ENCODE assay signal across 8 mouse cellular contexts in genomic region chr5:31081386-31081785, GRCm38 (mm10). TPM values are rescaled to one million over a fixed set of nuclear protein-coding genes. Genes with fewer than 3 reads are reported as not detected.
DNase-seq lines count a peak whose midpoint lies in the region; ATAC-seq and TF ChIP-seq lines count a peak whose summit lies in the region.

No protein-coding gene starts in this region.

- no peak overlapping the region for H3K9ac ChIP-seq in forebrain, embryonic 12.5 days
- no peak overlapping the region for H3K9ac ChIP-seq in midbrain, embryonic 15.5 days

- no peak overlapping the region for H3K4me3 ChIP-seq in forebrain, embryonic 10.5 days
- no peak overlapping the region for H3K4me3 ChIP-seq in forebrain, embryonic 12.5 days (replicated peaks)
- no peak overlapping the region for H3K4me3 ChIP-seq in midbrain, embryonic 10.5 days
- H3K4me3 ChIP-seq in midbrain, embryonic 15.5 days: no peak overlapping the region
- no peak overlapping the region for H3K4me3 ChIP-seq in bone marrow macrophage, adult 2 months (ENCODE audit: insufficient read depth, low read length)
- no peak overlapping the region for H3K4me3 ChIP-seq in limb, embryonic 10.5 days

- peaks cover 32% of the 10 kb centered on the region for H3K36me3 ChIP-seq in forebrain, embryonic 10.5 days (replicated peaks)
- H3K36me3 ChIP-seq in forebrain, embryonic 12.5 days (replicated peaks): peaks cover 27% of the 10 kb centered on the region
- H3K36me3 ChIP-seq in midbrain, embryonic 10.5 days: peaks cover 36% of the 10 kb centered on the region
- peaks cover 7% of the 10 kb centered on the region; the same call in 1 of the 2 replicates for H3K36me3 ChIP-seq in midbrain, embryonic 15.5 days (replicated peaks)
- peaks cover 35% of the 10 kb centered on the region for H3K36me3 ChIP-seq in limb, embryonic 10.5 days

- H3K4me1 ChIP-seq in forebrain, embryonic 10.5 days: peaks cover 26% of the 10 kb centered on the region
- peaks cover 12% of the 10 kb centered on the region for H3K4me1 ChIP-seq in forebrain, embryonic 12.5 days
- peaks cover 30% of the 10 kb centered on the region for H3K4me1 ChIP-seq in midbrain, embryonic 10.5 days
- H3K4me1 ChIP-seq in midbrain, embryonic 15.5 days: peaks cover 12% of the 10 kb centered on the region
- H3K4me1 ChIP-seq in bone marrow macrophage, adult 2 months (ENCODE audit: control insufficient read depth, insufficient read depth, low read length): peaks cover 1% of the 10 kb centered on the region; the same call in 1 of the 2 replicates
- peaks cover 16% of the 10 kb centered on the region for H3K4me1 ChIP-seq in limb, embryonic 10.5 days

- TF ChIP-seq CTCF in bone marrow macrophage, adult 2 months (IDR thresholded peaks at IDR 0.05; ENCODE audit: low read depth, low read length): peak; percentile 57; the same call in 1 of the 2 replicates

- peaks cover 19% of the 10 kb centered on the region for H3K27me3 ChIP-seq in forebrain, embryonic 10.5 days (ENCODE audit: poor library complexity, severe bottlenecking)
- peaks cover 17% of the 10 kb centered on the region; the same call in 1 of the 2 replicates for H3K27me3 ChIP-seq in forebrain, embryonic 12.5 days
- H3K27me3 ChIP-seq in midbrain, embryonic 10.5 days (ENCODE audit: low read depth, poor library complexity, severe bottlenecking): peaks cover 16% of the 10 kb centered on the region
- no peaks in the 10 kb centered on the region for H3K27me3 ChIP-seq in midbrain, embryonic 15.5 days (replicated peaks)
- peaks cover 29% of the 10 kb centered on the region for H3K27me3 ChIP-seq in limb, embryonic 10.5 days (ENCODE audit: low read depth, poor library complexity, severe bottlenecking)

- H3K9me3 ChIP-seq in forebrain, embryonic 10.5 days: no peaks in the 10 kb centered on the region
- no peaks in the 10 kb centered on the region for H3K9me3 ChIP-seq in forebrain, embryonic 12.5 days
- H3K9me3 ChIP-seq in midbrain, embryonic 10.5 days (replicated peaks): no peaks in the 10 kb centered on the region
- H3K9me3 ChIP-seq in midbrain, embryonic 15.5 days: no peaks in the 10 kb centered on the region
- H3K9me3 ChIP-seq in limb, embryonic 10.5 days (replicated peaks): no peaks in the 10 kb centered on the region

- DNase-seq in forebrain, embryonic 10.5 days (ENCODE audit: extremely low spot score, low spot score): peak; percentile 50
- peak; percentile 60 for DNase-seq in midbrain, embryonic 10.5 days (ENCODE audit: low spot score)
- peak; percentile 57 for DNase-seq in limb, embryonic 10.5 days (ENCODE audit: low spot score)
- peak; percentile 24 for DNase-seq in spleen, adult 12 weeks (ENCODE audit: low spot score)
- no peak for DNase-seq in layer of hippocampus, adult 11-12 months (ENCODE audit: low spot score)

- no peak overlapping the region for H3K4me2 ChIP-seq in forebrain, embryonic 12.5 days
- H3K4me2 ChIP-seq in midbrain, embryonic 15.5 days: no peak overlapping the region

- no peak for TF ChIP-seq POLR2A in bone marrow macrophage, adult 2 months (IDR thresholded peaks at IDR 0.05; ENCODE audit: borderline replicate concordance, low read depth, low read length)

- 70% methylated on average over 3 of the region's 3 CpGs for WGBS in forebrain, embryonic 10.5 days
- WGBS in forebrain, embryonic 12.5 days: 71% methylated on average over 3 of the region's 3 CpGs
- 70% methylated on average over 3 of the region's 3 CpGs for WGBS in midbrain, embryonic 10.5 days
- 77% methylated on average over 3 of the region's 3 CpGs for WGBS in midbrain, embryonic 15.5 days
- 74% methylated on average over 3 of the region's 3 CpGs for WGBS in limb, embryonic 10.5 days

- no peak overlapping the region for H3K27ac ChIP-seq in forebrain, embryonic 10.5 days
- H3K27ac ChIP-seq in forebrain, embryonic 12.5 days: no peak overlapping the region
- H3K27ac ChIP-seq in midbrain, embryonic 10.5 days (replicated peaks): no peak overlapping the region
- no peak overlapping the region for H3K27ac ChIP-seq in midbrain, embryonic 15.5 days
- no peak overlapping the region for H3K27ac ChIP-seq in bone marrow macrophage, adult 2 months (ENCODE audit: insufficient read depth, low read depth, low read length)
- no peak overlapping the region for H3K27ac ChIP-seq in limb, embryonic 10.5 days

- ATAC-seq in forebrain, embryonic 12.5 days (ENCODE audit: low FRiP score): no peak
- no peak for ATAC-seq in midbrain, embryonic 15.5 days (replicated peaks)

RNA-seq across cellular contexts. Expression of gene Dnajc5g, which starts 24.7 kb away (rescaled TPM):
- polyA plus RNA-seq in forebrain, embryonic 10.5 days (2016; fragmentation: Nextera tagmentation; extraction: Ambion mirVana): not detected in 2 replicates
- not detected in 2 replicates for polyA plus RNA-seq in forebrain, embryonic 12.5 days (2016; fragmentation: Nextera tagmentation; extraction: Ambion mirVana)
- polyA plus RNA-seq in midbrain, embryonic 10.5 days (2016; fragmentation: Nextera tagmentation; extraction: Ambion mirVana): not detected in 2 replicates
- not detected in 2 replicates for polyA plus RNA-seq in midbrain, embryonic 15.5 days (2015; fragmentation: Nextera tagmentation; extraction: Ambion mirVana)
- not detected in 2 replicates for polyA plus RNA-seq in bone marrow macrophage, adult 2 months (2012; ENCODE audit: insufficient read depth, insufficient read length, missing spikeins)
- polyA plus RNA-seq in limb, embryonic 10.5 days (2016; fragmentation: Nextera tagmentation; extraction: Ambion mirVana): not detected in 2 replicates

RNA-seq across cellular contexts. Expression of gene Slc30a3, which starts 26.7 kb away (rescaled TPM):
- 0.32 and 0.39 TPM in 2 replicates for polyA plus RNA-seq in forebrain, embryonic 10.5 days (2016; fragmentation: Nextera tagmentation; extraction: Ambion mirVana)
- 2.3 and 2.9 TPM in 2 replicates for polyA plus RNA-seq in forebrain, embryonic 12.5 days (2016; fragmentation: Nextera tagmentation; extraction: Ambion mirVana)
- polyA plus RNA-seq in midbrain, embryonic 10.5 days (2016; fragmentation: Nextera tagmentation; extraction: Ambion mirVana): 1.5 and 7.1 TPM in 2 replicates
- 20.4 and 21.5 TPM in 2 replicates for polyA plus RNA-seq in midbrain, embryonic 15.5 days (2015; fragmentation: Nextera tagmentation; extraction: Ambion mirVana)
- polyA plus RNA-seq in bone marrow macrophage, adult 2 months (2012; ENCODE audit: insufficient read depth, insufficient read length, missing spikeins): not detected in 2 replicates
- 0.24 and 0.26 TPM in 2 replicates for polyA plus RNA-seq in limb, embryonic 10.5 days (2016; fragmentation: Nextera tagmentation; extraction: Ambion mirVana)

RNA-seq across cellular contexts. Expression of gene Cad, which starts 26.8 kb away (rescaled TPM):
- polyA plus RNA-seq in forebrain, embryonic 10.5 days (2016; fragmentation: Nextera tagmentation; extraction: Ambion mirVana): 76.4 and 79.3 TPM in 2 replicates
- polyA plus RNA-seq in forebrain, embryonic 12.5 days (2016; fragmentation: Nextera tagmentation; extraction: Ambion mirVana): 45.4 and 54.1 TPM in 2 replicates
- polyA plus RNA-seq in midbrain, embryonic 10.5 days (2016; fragmentation: Nextera tagmentation; extraction: Ambion mirVana): 52.4 and 53.3 TPM in 2 replicates
- polyA plus RNA-seq in midbrain, embryonic 15.5 days (2015; fragmentation: Nextera tagmentation; extraction: Ambion mirVana): 14.9 and 16.2 TPM in 2 replicates
- 4.2 and 4.6 TPM in 2 replicates for polyA plus RNA-seq in bone marrow macrophage, adult 2 months (2012; ENCODE audit: insufficient read depth, insufficient read length, missing spikeins)
- polyA plus RNA-seq in limb, embryonic 10.5 days (2016; fragmentation: Nextera tagmentation; extraction: Ambion mirVana): 63.1 and 71.3 TPM in 2 replicates

RNA-seq across cellular contexts. Expression of gene Slc5a6, which starts 32.7 kb away (rescaled TPM):
- polyA plus RNA-seq in forebrain, embryonic 10.5 days (2016; fragmentation: Nextera tagmentation; extraction: Ambion mirVana): 10.7 and 12.7 TPM in 2 replicates
- polyA plus RNA-seq in forebrain, embryonic 12.5 days (2016; fragmentation: Nextera tagmentation; extraction: Ambion mirVana): 11.1 and 12.1 TPM in 2 replicates
- 10.6 and 11.4 TPM in 2 replicates for polyA plus RNA-seq in midbrain, embryonic 10.5 days (2016; fragmentation: Nextera tagmentation; extraction: Ambion mirVana)
- polyA plus RNA-seq in midbrain, embryonic 15.5 days (2015; fragmentation: Nextera tagmentation; extraction: Ambion mirVana): 26.9 and 29.1 TPM in 2 replicates
- polyA plus RNA-seq in bone marrow macrophage, adult 2 months (2012; ENCODE audit: insufficient read depth, insufficient read length, missing spikeins): 5.5 and 7.5 TPM in 2 replicates
- polyA plus RNA-seq in limb, embryonic 10.5 days (2016; fragmentation: Nextera tagmentation; extraction: Ambion mirVana): 10.4 and 10.8 TPM in 2 replicates

RNA-seq across cellular contexts. Expression of gene Atraid, which starts 33.3 kb away (rescaled TPM):
- 71.5 and 74.8 TPM in 2 replicates for polyA plus RNA-seq in forebrain, embryonic 10.5 days (2016; fragmentation: Nextera tagmentation; extraction: Ambion mirVana)
- polyA plus RNA-seq in forebrain, embryonic 12.5 days (2016; fragmentation: Nextera tagmentation; extraction: Ambion mirVana): 96.6 and 100 TPM in 2 replicates
- polyA plus RNA-seq in midbrain, embryonic 10.5 days (2016; fragmentation: Nextera tagmentation; extraction: Ambion mirVana): 80.5 and 99.6 TPM in 2 replicates
- 161 and 164 TPM in 2 replicates for polyA plus RNA-seq in midbrain, embryonic 15.5 days (2015; fragmentation: Nextera tagmentation; extraction: Ambion mirVana)
- 114 and 133 TPM in 2 replicates for polyA plus RNA-seq in bone marrow macrophage, adult 2 months (2012; ENCODE audit: insufficient read depth, insufficient read length, missing spikeins)
- polyA plus RNA-seq in limb, embryonic 10.5 days (2016; fragmentation: Nextera tagmentation; extraction: Ambion mirVana): 51.8 and 69.7 TPM in 2 replicates
